Mouse (Mus musculus): ENCODE measurements around the gene Nlrp1a.

The Nlrp1a gene

GRCm38 (mm10) chr11:71144661-71145060 lies at the start of gene Nlrp1a:
Nlrp1a (minus strand) TSS chr11:71144704.
- no peak for DNase-seq (ENCODE audit: low spot score in 2 of 2)

DNA sequence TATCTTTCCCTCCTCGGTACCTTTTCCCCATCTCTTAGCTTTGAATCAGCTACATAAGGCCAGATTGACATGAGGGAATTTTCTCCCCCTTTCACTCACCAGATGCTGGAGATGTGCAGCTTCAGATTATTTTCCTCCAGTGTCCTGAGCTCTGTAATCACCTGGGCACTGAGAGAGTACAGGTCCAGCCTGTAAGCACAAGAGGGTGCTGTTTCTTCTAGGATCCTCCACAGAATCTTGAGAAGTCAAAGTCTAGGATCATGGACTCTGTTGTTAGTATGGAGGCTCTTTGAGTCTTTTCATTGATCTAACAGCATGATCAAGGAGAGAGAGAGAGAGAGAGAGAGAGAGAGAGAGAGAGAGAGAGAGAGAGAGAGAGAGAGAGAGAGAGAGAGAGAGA lies 25.1 kb upstream of the Nlrp1a start:
- DNase-seq (ENCODE audit: low spot score in 2 of 2) = no peak

DNA sequence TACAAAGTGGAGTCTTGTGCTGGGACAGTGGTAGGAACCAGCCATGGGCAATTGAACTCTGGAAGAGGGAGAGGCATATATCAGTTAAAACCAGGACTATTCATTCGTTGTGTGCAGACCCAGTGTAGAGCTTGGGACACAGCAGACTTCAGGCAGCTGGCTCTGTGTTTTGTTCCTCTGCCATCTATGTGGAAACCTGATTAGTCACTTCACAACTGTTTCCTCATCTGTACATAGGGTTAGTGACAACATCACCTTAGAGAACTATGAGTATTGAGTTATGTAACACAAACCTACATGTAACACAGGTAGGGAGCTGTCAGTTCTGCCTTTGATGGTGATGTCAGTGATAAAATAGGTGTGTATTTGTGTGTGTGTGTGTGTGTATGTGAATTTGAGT lies 19.6 kb upstream of the Nlrp1a start:
- DNase-seq (ENCODE audit: low spot score in 2 of 2) = no peak

- no peak for DNase-seq (ENCODE audit: low spot score in 2 of 2)
These were observed 15.1 kb upstream of the Nlrp1a start for GRCm38 (mm10) chr11:71159439-71160136.

DNA sequence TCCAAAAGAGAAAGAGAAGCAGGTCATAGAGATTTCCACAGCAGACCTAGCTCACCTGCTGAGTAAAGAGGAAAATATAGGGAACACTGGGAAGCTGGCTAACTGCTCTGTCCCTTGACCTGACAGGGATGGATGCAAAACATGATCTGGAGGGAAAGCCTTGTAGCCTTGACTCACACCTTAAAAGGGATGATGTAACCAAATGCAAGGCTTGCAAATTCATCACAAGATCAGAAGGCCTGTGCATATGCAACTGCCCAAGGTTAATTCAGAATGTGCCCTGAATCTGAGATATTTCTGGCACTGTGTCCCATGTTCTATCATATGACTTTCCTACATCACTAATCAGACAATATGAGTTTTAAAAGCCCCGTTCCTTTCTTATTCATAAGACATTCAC lies 10.8 kb upstream of the Nlrp1a start:
- DNase-seq (ENCODE audit: low spot score in 2 of 2) = no peak

DNA sequence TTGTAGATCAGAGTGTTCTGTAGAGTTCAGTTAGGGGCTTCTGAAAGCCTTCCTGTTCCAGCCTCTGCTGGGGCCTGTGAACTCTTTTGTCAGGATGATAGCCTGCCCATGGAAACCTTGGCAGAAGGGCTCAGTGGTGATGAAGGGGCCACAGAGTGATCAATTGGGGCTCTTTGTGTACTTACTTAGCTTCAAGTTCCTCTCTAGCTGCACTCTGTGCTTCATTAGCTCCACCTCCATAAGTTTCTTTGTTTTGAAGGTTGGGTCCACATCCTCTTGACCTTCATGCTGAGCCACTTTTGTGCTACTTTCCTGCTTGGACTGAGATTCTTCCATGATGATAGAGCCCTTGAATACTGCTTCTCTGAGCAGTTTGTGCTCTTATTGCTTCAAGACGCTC lies 2.5 kb downstream of the Nlrp1a start:
- DNase-seq (ENCODE audit: low spot score in 2 of 2) = no peak

GRCm38 (mm10) chr11:71107128-71107527 lies 37.4 kb downstream of the Nlrp1a start:
- no peak for DNase-seq (ENCODE audit: low spot score in 2 of 2)

DNA sequence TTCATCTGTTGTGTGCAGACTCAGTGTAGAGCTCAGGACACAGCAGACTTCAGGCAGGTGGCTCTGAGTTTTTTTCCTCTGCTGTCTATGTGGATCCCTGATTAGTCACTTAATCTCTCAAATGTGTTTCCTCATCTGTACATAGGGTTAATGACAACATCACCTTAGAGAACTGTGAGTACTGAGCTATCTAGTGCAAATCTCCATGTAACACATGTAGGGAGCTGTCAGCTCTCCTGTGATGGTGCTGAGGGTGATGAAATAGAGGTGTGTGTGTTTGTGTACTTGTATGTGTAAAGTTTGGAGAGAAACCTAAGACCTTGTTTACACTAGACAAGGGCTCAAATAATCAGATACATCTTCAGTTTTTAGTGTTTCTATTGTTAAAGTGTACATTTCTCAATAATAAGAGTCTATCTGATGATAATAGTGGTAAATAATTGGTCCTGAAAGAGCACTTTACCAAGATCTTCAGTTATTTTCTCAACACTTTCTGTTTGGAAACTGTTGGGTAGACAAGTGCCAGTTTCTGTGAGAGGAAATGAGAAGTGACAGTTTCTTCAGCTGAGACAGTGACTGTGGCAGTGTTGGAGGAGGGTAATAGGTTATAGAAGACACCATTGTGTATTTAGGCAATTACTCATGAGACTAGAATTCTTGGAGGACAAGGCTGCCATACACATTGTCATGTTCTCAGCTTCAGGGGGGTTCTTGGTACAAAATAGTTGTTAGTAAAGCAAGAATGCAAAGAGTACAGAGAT lies 38.1 kb downstream of the Nlrp1a start:
- no peak for DNase-seq (ENCODE audit: low spot score in 2 of 2)

- no peak for DNase-seq (ENCODE audit: low spot score in 2 of 2)
These were observed 40.6 kb downstream of the Nlrp1a start for GRCm38 (mm10) chr11:71103931-71104330.

GRCm38 (mm10) chr11:71076342-71076741 lies 68.2 kb downstream of the Nlrp1a start:
- DNase-seq (ENCODE audit: low spot score in 2 of 2) = no peak

- DNase-seq (ENCODE audit: low spot score in 2 of 2) = no peak
These were observed 92.0 kb downstream of the Nlrp1a start for GRCm38 (mm10) chr11:71052554-71052953.
